Mouse (Mus musculus): Measurements from ENCODE around the gene Ly9.

Gene Ly9

GRCm38 (mm10) chr1:171607176-171607575, at the start of gene Ly9:
Ly9 (minus strand) TSS chr1:171607410.
- DNase-seq (ENCODE audit: low spot score in 2 of 2): peak; percentile 78 to 84

- DNase-seq (ENCODE audit: low spot score in 2 of 2): no peak
Observed at GRCm38 (mm10) chr1:171652734-171653133, 45.5 kb upstream of the Ly9 start, which contains the start of gene Slamf7. Slamf7 (minus strand) TSS chr1:171653035.

- no peak for DNase-seq (ENCODE audit: low spot score in 2 of 2)
Observed at GRCm38 (mm10) chr1:171648840-171649239, 41.6 kb upstream of the Ly9 start.

GRCm38 (mm10) chr1:171647716-171648115, 40.5 kb upstream of the Ly9 start:
- DNase-seq (ENCODE audit: low spot score in 2 of 2): peak; percentile 44 to 57

GRCm38 (mm10) chr1:171646429-171646940, 39.3 kb upstream of the Ly9 start:
- DNase-seq (ENCODE audit: low spot score in 2 of 2): peak in 1 of 2 experiments; percentile 42

- DNase-seq (ENCODE audit: low spot score in 2 of 2): peak; percentile 60 to 69
Observed at GRCm38 (mm10) chr1:171643612-171644011, 36.4 kb upstream of the Ly9 start.

- no peak for DNase-seq (ENCODE audit: low spot score in 2 of 2)
Observed at GRCm38 (mm10) chr1:171640796-171641195, 33.6 kb upstream of the Ly9 start.

- DNase-seq (ENCODE audit: low spot score in 2 of 2): no peak
Observed at GRCm38 (mm10) chr1:171638686-171639085, 31.5 kb upstream of the Ly9 start.

- no peak for DNase-seq (ENCODE audit: low spot score in 2 of 2)
Observed at GRCm38 (mm10) chr1:171637101-171637500, 29.9 kb upstream of the Ly9 start.

GRCm38 (mm10) chr1:171635696-171636095, 28.5 kb upstream of the Ly9 start:
- no peak for DNase-seq (ENCODE audit: low spot score in 2 of 2)

- peak; percentile 52 to 57 for DNase-seq (ENCODE audit: low spot score in 2 of 2)
Observed at GRCm38 (mm10) chr1:171631447-171631846, 24.2 kb upstream of the Ly9 start.

GRCm38 (mm10) chr1:171630912-171631311, 23.7 kb upstream of the Ly9 start:
- no peak for DNase-seq (ENCODE audit: low spot score in 2 of 2)

GRCm38 (mm10) chr1:171630041-171630440, 22.8 kb upstream of the Ly9 start:
- no peak for DNase-seq (ENCODE audit: low spot score in 2 of 2)

- DNase-seq (ENCODE audit: low spot score in 2 of 2): no peak
Observed at GRCm38 (mm10) chr1:171629168-171629567, 22.0 kb upstream of the Ly9 start.

- no peak for DNase-seq (ENCODE audit: low spot score in 2 of 2)
Observed at GRCm38 (mm10) chr1:171627801-171628200, 20.6 kb upstream of the Ly9 start.

GRCm38 (mm10) chr1:171620091-171620490, 12.9 kb upstream of the Ly9 start:
- DNase-seq (ENCODE audit: low spot score in 2 of 2): no peak

GRCm38 (mm10) chr1:171619645-171620044, 12.4 kb upstream of the Ly9 start:
- no peak for DNase-seq (ENCODE audit: low spot score in 2 of 2)

GRCm38 (mm10) chr1:171619001-171619400, 11.8 kb upstream of the Ly9 start:
- DNase-seq (ENCODE audit: low spot score in 2 of 2): peak; percentile 85 to 86

- peak; percentile 28 to 50 for DNase-seq (ENCODE audit: low spot score in 2 of 2)
Observed at GRCm38 (mm10) chr1:171616881-171617515, 9.8 kb upstream of the Ly9 start.

GRCm38 (mm10) chr1:171613962-171614361, 6.8 kb upstream of the Ly9 start:
- peak in 1 of 2 experiments; percentile 42 for DNase-seq (ENCODE audit: low spot score in 2 of 2)

- DNase-seq (ENCODE audit: low spot score in 2 of 2): no peak
Observed at GRCm38 (mm10) chr1:171610781-171611180, 3.6 kb upstream of the Ly9 start.

- peak; percentile 31 to 48 for DNase-seq (ENCODE audit: low spot score in 2 of 2)
Observed at GRCm38 (mm10) chr1:171610026-171610425, 2.8 kb upstream of the Ly9 start.

- DNase-seq (ENCODE audit: low spot score in 2 of 2): no peak
Observed at GRCm38 (mm10) chr1:171606656-171607055, 554 bp downstream of the Ly9 start.

GRCm38 (mm10) chr1:171604686-171605085, 2.5 kb downstream of the Ly9 start:
- DNase-seq (ENCODE audit: low spot score in 2 of 2): no peak
